Comparison of ENCODE assay signal across 21 mouse cellular contexts in genomic region chr7:140092924-140093528, GRCm38 (mm10). TPM values are rescaled to one million over a fixed set of nuclear protein-coding genes. Genes with fewer than 3 reads are reported as not detected.
"Had no signal": no experiment of that assay in that cellular context is flagged by ENCODE, and none has a peak within 500 bp of the region (broad histone marks: within the 10 kb centered on the region; RNA-seq: fewer than 3 reads in every experiment).

Prap1 (plus strand) TSS chr7:140093395.

- H3K27ac ChIP-seq: left cerebral cortex, adult 2 months; liver, embryonic 13.5 days; midbrain, embryonic 13.5 days; neural tube, embryonic 12.5 days; neural tube, embryonic 15.5 days had no signal

- DNase-seq: kidney, adult 18-20 months; kidney, adult 9 months; layer of hippocampus, postnatal 36 days; liver, embryonic 13.5 days; lung, adult 2 months; lung, postnatal 14 days; lung, postnatal 4 days; thymus, adult 18-20 months; thymus, postnatal 4 days had no signal

- H3K9me3 ChIP-seq: liver, embryonic 13.5 days; midbrain, embryonic 13.5 days; neural tube, embryonic 12.5 days; neural tube, embryonic 15.5 days had no signal

- H3K27me3 ChIP-seq: liver, embryonic 13.5 days; midbrain, embryonic 13.5 days; neural tube, embryonic 12.5 days; neural tube, embryonic 15.5 days had no signal

- H3K9ac ChIP-seq: liver, embryonic 13.5 days; midbrain, embryonic 13.5 days; neural tube, embryonic 12.5 days; neural tube, embryonic 15.5 days had no signal

- ATAC-seq: midbrain, embryonic 13.5 days had no signal

- H3K4me2 ChIP-seq: liver, embryonic 13.5 days; midbrain, embryonic 13.5 days; neural tube, embryonic 12.5 days; neural tube, embryonic 15.5 days had no signal

- H3K4me3 ChIP-seq: left cerebral cortex, adult 2 months; liver, embryonic 13.5 days; midbrain, embryonic 13.5 days; neural tube, embryonic 12.5 days; neural tube, embryonic 15.5 days had no signal

- H3K4me1 ChIP-seq: liver, embryonic 13.5 days; midbrain, embryonic 13.5 days; neural tube, embryonic 12.5 days; neural tube, embryonic 15.5 days had no signal

- H3K36me3 ChIP-seq: liver, embryonic 13.5 days; midbrain, embryonic 13.5 days; neural tube, embryonic 12.5 days; neural tube, embryonic 15.5 days had no signal

RNA-seq across cellular contexts. Expression of gene Prap1, which starts in this region (rescaled TPM):
- total RNA-seq: layer of hippocampus, postnatal 10 days; layer of hippocampus, postnatal 36 days; left cerebral cortex, adult 2 months; left cerebral cortex, postnatal 10 days; left cerebral cortex, postnatal 36 days; liver, adult 2 months; megakaryocyte progenitor cell, adult 5-6 weeks; midbrain, postnatal 0 days had no signal
- polyA plus RNA-seq: limb, embryonic 11.5 days; liver, adult 2 months; liver, embryonic 13.5 days; lung, adult 2 months; lung, embryonic 16.5 days; midbrain, embryonic 13.5 days; midbrain, postnatal 0 days; neural tube, embryonic 12.5 days; neural tube, embryonic 15.5 days had no signal
